Mouse (Mus musculus) CH12.LX (cell line): ENCODE data around the gene Bola3.

Experiments used
- E2F4 ChIP-seq: IDR thresholded peaks from 2 replicates; pipeline ENCODE4 v1.6.1; 2011; ENCODE audit warnings: low read depth, low read length, improper control_type of control experiment; ENCODE audit not compliant: insufficient replicate concordance
- EP300 ChIP-seq: IDR thresholded peaks from 2 replicates; pipeline ENCODE4 v1.6.1; 2011; ENCODE audit warnings: low read length, improper control_type of control experiment
- GABPA ChIP-seq: IDR thresholded peaks from 2 replicates; pipeline ENCODE4 v1.6.1; 2012; ENCODE audit warnings: low read depth, low read length, improper control_type of control experiment, inconsistent platforms; ENCODE audit not compliant: insufficient replicate concordance
- JUN ChIP-seq: IDR thresholded peaks from 2 replicates; pipeline ENCODE4 v1.6.1; 2011; ENCODE audit warnings: low read depth, mild to moderate bottlenecking, low read length, improper control_type of control experiment, moderate library complexity; ENCODE audit not compliant: insufficient read depth
- MEF2A ChIP-seq: IDR thresholded peaks from 2 replicates; pipeline ENCODE4 v1.6.1; 2014; ENCODE audit warnings: low read depth, mild to moderate bottlenecking, inconsistent platforms, low read length, improper control_type of control experiment, borderline replicate concordance
- NELFE ChIP-seq: IDR thresholded peaks from 2 replicates; pipeline ENCODE4 v1.6.1; 2011; ENCODE audit warnings: low read depth, low read length, improper control_type of control experiment
- POLR2A ChIP-seq: IDR thresholded peaks from 2 replicates; pipeline ENCODE4 v1.6.1; 2011; ENCODE audit warnings: low read depth, mild to moderate bottlenecking, improper control_type of control experiment, low read length
- ZC3H11A ChIP-seq: IDR thresholded peaks from 2 replicates; pipeline ENCODE4 v1.6.1; 2012; ENCODE audit warnings: low read depth, mild to moderate bottlenecking, inconsistent platforms, low read length, improper control_type of control experiment

DNA sequence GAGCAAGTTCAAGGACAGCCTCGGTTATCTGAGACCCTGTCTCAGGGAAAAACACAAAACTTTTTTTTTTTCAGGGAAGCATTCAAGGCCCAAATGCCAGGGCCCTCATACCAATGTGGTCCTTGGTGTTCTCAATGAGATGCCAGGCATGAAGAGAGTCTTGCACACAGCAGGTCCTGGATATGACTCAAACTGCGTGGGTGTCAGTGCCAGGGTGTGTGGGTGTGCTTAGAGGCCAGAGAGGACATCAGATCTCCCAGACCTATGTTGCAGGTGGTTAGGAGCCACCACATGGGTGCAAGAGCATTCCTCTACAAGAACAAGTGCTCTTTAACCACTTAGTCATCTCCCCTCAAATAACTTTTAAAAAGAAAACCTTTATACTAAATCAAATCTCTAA, 47.7 kb upstream of the Bola3 start:
- TF ChIP-seq POLR2A (no peak), MEF2A (no peak), ZC3H11A (no peak), GABPA (no peak), EP300 (no peak), NELFE (no peak), E2F4 (no peak), JUN (no peak)
